ENCODE assay signal across 38 mouse cellular contexts in genomic region chr15:75292377-75292776, GRCm38 (mm10). TPM values are rescaled to one million over a fixed set of nuclear protein-coding genes. Genes with fewer than 3 reads are reported as not detected.
"Had no signal": no experiment of that assay in that cellular context is flagged by ENCODE, and none has a peak within 500 bp of the region (broad histone marks: within the 10 kb centered on the region; RNA-seq: fewer than 3 reads in every experiment).

No protein-coding gene starts in this region.

- H3K36me3 ChIP-seq: embryonic facial prominence, embryonic 10.5 days; embryonic facial prominence, embryonic 12.5 days; embryonic facial prominence, embryonic 13.5 days; embryonic facial prominence, embryonic 15.5 days; forebrain, embryonic 10.5 days; forebrain, embryonic 12.5 days; forebrain, embryonic 15.5 days; heart, embryonic 10.5 days had no signal

- H3K4me3 ChIP-seq: embryonic facial prominence, embryonic 10.5 days; embryonic facial prominence, embryonic 12.5 days; embryonic facial prominence, embryonic 13.5 days; embryonic facial prominence, embryonic 15.5 days; erythroblast, embryonic 14.5 days; forebrain, embryonic 10.5 days; forebrain, embryonic 12.5 days; forebrain, embryonic 13.5 days; forebrain, embryonic 15.5 days; gastrocnemius, adult 2 months; heart, adult 2 months; heart, embryonic 10.5 days had no signal

- H3K27me3 ChIP-seq: embryonic facial prominence, embryonic 12.5 days; embryonic facial prominence, embryonic 13.5 days; embryonic facial prominence, embryonic 15.5 days; forebrain, embryonic 12.5 days; forebrain, embryonic 13.5 days; forebrain, embryonic 15.5 days had no signal

- DNase-seq: cerebellum, adult 9-10 months; cerebellum, adult 9-11 months; cerebellum, postnatal 10 days; cerebellum, postnatal 14 days; cerebellum, postnatal 25 days; cerebellum, postnatal 36 days; embryo, embryonic 11 days; forebrain, postnatal 0 days; gastrocnemius, adult 2 months; gastrocnemius, postnatal 10 days; gastrocnemius, postnatal 14 days; gastrocnemius, postnatal 25 days; gastrocnemius, postnatal 36 days; heart, adult 18-20 months; heart, adult 2 months had no signal

RNA-seq across cellular contexts. Expression of gene Ly6f, which starts 24.2 kb away (rescaled TPM):
- total RNA-seq: common myeloid progenitor, adult 5-6 weeks; forebrain, postnatal 0 days; gastrocnemius, adult 18-20 months; gastrocnemius, adult 2 months; gastrocnemius, adult 8-10 months; gastrocnemius, postnatal 10 days; gastrocnemius, postnatal 14 days; gastrocnemius, postnatal 25 days; gastrocnemius, postnatal 36 days; gastrocnemius, postnatal 4 days; granulocyte monocyte progenitor cell, adult 5-6 weeks; heart, adult 18-20 months; heart, adult 2 months; heart, adult 8-10 months had no signal
- polyA plus RNA-seq: cortical plate, adult 2 months; embryonic facial prominence, embryonic 10.5 days; embryonic facial prominence, embryonic 11.5 days; embryonic facial prominence, embryonic 12.5 days; embryonic facial prominence, embryonic 13.5 days; embryonic facial prominence, embryonic 14.5 days; embryonic facial prominence, embryonic 15.5 days; erythroblast, embryonic 14.5 days; forebrain, embryonic 10.5 days; forebrain, embryonic 11.5 days; forebrain, embryonic 12.5 days; forebrain, embryonic 13.5 days; forebrain, embryonic 14.5 days; forebrain, embryonic 15.5 days; forebrain, embryonic 16.5 days; forebrain, postnatal 0 days; frontal cortex, adult 2 months; heart, adult 2 months; heart, embryonic 10.5 days had no signal
